Mouse (Mus musculus): Measurements from ENCODE around the gene Tas2r102. TPM values are rescaled to one million over a fixed set of nuclear protein-coding genes. Genes with fewer than 3 reads are reported as not detected.

The Tas2r102 gene
- not detected in 2 replicates for total RNA-seq (2012; rRNA removed)

- H3K9ac ChIP-seq (ENCODE audit: insufficient read depth, low read depth, low read length, poor library complexity, severe bottlenecking): no peak within 1 kb of the TSS
- H3K4me3 ChIP-seq (ENCODE audit: insufficient read depth in 1 of 2, low read depth in 1 of 2, low read length in 2 of 2, poor library complexity in 1 of 2, severe bottlenecking in 1 of 2): no peak within 1 kb of the TSS
- in situ Hi-C loops (cut with MboI; ENCODE audit: low sequenced_read_pairs in 2 of 2, unreplicated experiment in 2 of 2): no loop called here
- no peaks in the 10 kb centered on the region for H3K9me3 ChIP-seq (ENCODE audit: control insufficient read depth, insufficient read depth, low read depth, low read length)
- H3K4me1 ChIP-seq (ENCODE audit: control insufficient read depth in 2 of 2, insufficient read depth in 2 of 2, low read length in 2 of 2, poor library complexity in 1 of 2): peaks cover 0 to 2% of the 10 kb centered on the region in 2 experiments; a peak in 1 of 4 replicates
- no peak for DNase-seq (ENCODE audit: low read depth, low spot score)
- H3K36me3 ChIP-seq (ENCODE audit: control insufficient read depth, insufficient read depth, low read length, poor library complexity, severe bottlenecking): no peaks in the 10 kb centered on the region
- TF ChIP-seq MAFK (IDR thresholded peaks at IDR 0.05; ENCODE audit: insufficient read depth, low read depth, low read length): no peak
- TF ChIP-seq CHD2 (IDR thresholded peaks at IDR 0.05; ENCODE audit: low read depth, low read length): no peak
- TF ChIP-seq HCFC1 (IDR thresholded peaks at IDR 0.05; ENCODE audit: borderline replicate concordance, insufficient read depth, low read length): no peak
- TF ChIP-seq ZNF384 (IDR thresholded peaks at IDR 0.05; ENCODE audit: low read depth, low read length): no peak
- TF ChIP-seq ZC3H11A (IDR thresholded peaks at IDR 0.05; ENCODE audit: borderline replicate concordance, low read depth, low read length): no peak
- H3K27ac ChIP-seq (ENCODE audit: insufficient read depth, low read depth, low read length, poor library complexity, severe bottlenecking): no peak within 1 kb of the TSS
Observed at GRCm38 (mm10) chr6:132761831-132762230, at the start of gene Tas2r102. Gene Tas2r102 (plus strand): TSS chr6:132762131.

- no peaks in the 10 kb centered on the region for H3K36me3 ChIP-seq (ENCODE audit: control insufficient read depth, insufficient read depth, low read length, poor library complexity, severe bottlenecking)
- no peak within 1 kb of the TSS for H3K27ac ChIP-seq (ENCODE audit: insufficient read depth, low read depth, low read length, poor library complexity, severe bottlenecking)
- H3K9ac ChIP-seq (ENCODE audit: insufficient read depth, low read depth, low read length, poor library complexity, severe bottlenecking): no peak within 1 kb of the TSS
- H3K4me3 ChIP-seq (ENCODE audit: insufficient read depth in 1 of 2, low read depth in 1 of 2, low read length in 2 of 2, poor library complexity in 1 of 2, severe bottlenecking in 1 of 2): no peak within 1 kb of the TSS
- in situ Hi-C loops (cut with MboI; ENCODE audit: low sequenced_read_pairs in 2 of 2, unreplicated experiment in 2 of 2): no loop called here
- no peak for DNase-seq (ENCODE audit: low read depth, low spot score)
- TF ChIP-seq ZNF384 (IDR thresholded peaks at IDR 0.05; ENCODE audit: low read depth, low read length): no peak
- no peak for TF ChIP-seq HCFC1 (IDR thresholded peaks at IDR 0.05; ENCODE audit: borderline replicate concordance, insufficient read depth, low read length)
- no peak for TF ChIP-seq CHD2 (IDR thresholded peaks at IDR 0.05; ENCODE audit: low read depth, low read length)
- TF ChIP-seq MAFK (IDR thresholded peaks at IDR 0.05; ENCODE audit: insufficient read depth, low read depth, low read length): no peak
- TF ChIP-seq ZC3H11A (IDR thresholded peaks at IDR 0.05; ENCODE audit: borderline replicate concordance, low read depth, low read length): no peak
- H3K9me3 ChIP-seq (ENCODE audit: control insufficient read depth, insufficient read depth, low read depth, low read length): no peaks in the 10 kb centered on the region
- H3K4me1 ChIP-seq (ENCODE audit: control insufficient read depth in 2 of 2, insufficient read depth in 2 of 2, low read length in 2 of 2, poor library complexity in 1 of 2): no peaks in the 10 kb centered on the region
Observed at GRCm38 (mm10) chr6:132737935-132738334, 24.0 kb upstream of the Tas2r102 start, which contains the start of gene Tas2r115. Gene Tas2r115 (minus strand): TSS chr6:132738035.

GRCm38 (mm10) chr6:132750206-132750605, 11.7 kb upstream of the Tas2r102 start:
- Histone ChIP-seq H3K9me3 (ENCODE audit: control insufficient read depth, insufficient read depth, low read depth, low read length) (no peaks in the 10 kb centered on the region), H3K36me3 (ENCODE audit: control insufficient read depth, insufficient read depth, low read length, poor library complexity, severe bottlenecking) (no peaks in the 10 kb centered on the region), H3K4me3 (ENCODE audit: insufficient read depth in 1 of 2, low read depth in 1 of 2, low read length in 2 of 2, poor library complexity in 1 of 2, severe bottlenecking in 1 of 2) (no peak overlapping the region), H3K27ac (ENCODE audit: insufficient read depth, low read depth, low read length, poor library complexity, severe bottlenecking) (no peak overlapping the region), H3K9ac (ENCODE audit: insufficient read depth, low read depth, low read length, poor library complexity, severe bottlenecking) (no peak overlapping the region), H3K4me1 (ENCODE audit: control insufficient read depth in 2 of 2, insufficient read depth in 2 of 2, low read length in 2 of 2, poor library complexity in 1 of 2) (no peaks in the 10 kb centered on the region)
- TF ChIP-seq ZNF384 (IDR thresholded peaks at IDR 0.05; ENCODE audit: low read depth, low read length) (no peak), HCFC1 (IDR thresholded peaks at IDR 0.05; ENCODE audit: borderline replicate concordance, insufficient read depth, low read length) (no peak), MAFK (IDR thresholded peaks at IDR 0.05; ENCODE audit: insufficient read depth, low read depth, low read length) (no peak), ZC3H11A (IDR thresholded peaks at IDR 0.05; ENCODE audit: borderline replicate concordance, low read depth, low read length) (no peak)
- in situ Hi-C loops (cut with MboI; ENCODE audit: low sequenced_read_pairs in 2 of 2, unreplicated experiment in 2 of 2): no loop called here
- DNase-seq (ENCODE audit: low read depth, low spot score): no peak

- no peaks in the 10 kb centered on the region for H3K4me1 ChIP-seq (ENCODE audit: control insufficient read depth in 2 of 2, insufficient read depth in 2 of 2, low read length in 2 of 2, poor library complexity in 1 of 2)
- H3K36me3 ChIP-seq (ENCODE audit: control insufficient read depth, insufficient read depth, low read length, poor library complexity, severe bottlenecking): no peaks in the 10 kb centered on the region
- DNase-seq (ENCODE audit: low read depth, low spot score): no peak
- TF ChIP-seq CHD2 (IDR thresholded peaks at IDR 0.05; ENCODE audit: low read depth, low read length): no peak
- TF ChIP-seq ZC3H11A (IDR thresholded peaks at IDR 0.05; ENCODE audit: borderline replicate concordance, low read depth, low read length): no peak
- no peak for TF ChIP-seq ZNF384 (IDR thresholded peaks at IDR 0.05; ENCODE audit: low read depth, low read length)
- TF ChIP-seq MAFK (IDR thresholded peaks at IDR 0.05; ENCODE audit: insufficient read depth, low read depth, low read length): no peak
- no peak for TF ChIP-seq HCFC1 (IDR thresholded peaks at IDR 0.05; ENCODE audit: borderline replicate concordance, insufficient read depth, low read length)
- in situ Hi-C loops (cut with MboI; ENCODE audit: low sequenced_read_pairs in 2 of 2, unreplicated experiment in 2 of 2): no loop called here
- H3K27ac ChIP-seq (ENCODE audit: insufficient read depth, low read depth, low read length, poor library complexity, severe bottlenecking): no peak within 1 kb of the TSS
- no peak within 1 kb of the TSS for H3K9ac ChIP-seq (ENCODE audit: insufficient read depth, low read depth, low read length, poor library complexity, severe bottlenecking)
- no peak within 1 kb of the TSS for H3K4me3 ChIP-seq (ENCODE audit: insufficient read depth in 1 of 2, low read depth in 1 of 2, low read length in 2 of 2, poor library complexity in 1 of 2, severe bottlenecking in 1 of 2)
- H3K9me3 ChIP-seq (ENCODE audit: control insufficient read depth, insufficient read depth, low read depth, low read length): no peaks in the 10 kb centered on the region
Observed at GRCm38 (mm10) chr6:132754430-132754829, 7.5 kb upstream of the Tas2r102 start, which contains the start of gene Tas2r124. Gene Tas2r124 (plus strand): TSS chr6:132754730.

GRCm38 (mm10) chr6:132778062-132778461, 16.1 kb downstream of the Tas2r102 start, which contains the start of gene Tas2r136:
Gene Tas2r136 (minus strand): TSS chr6:132778162.
- Histone ChIP-seq H3K36me3 (ENCODE audit: control insufficient read depth, insufficient read depth, low read length, poor library complexity, severe bottlenecking) (no peaks in the 10 kb centered on the region), H3K4me3 (ENCODE audit: insufficient read depth in 1 of 2, low read depth in 1 of 2, low read length in 2 of 2, poor library complexity in 1 of 2, severe bottlenecking in 1 of 2) (no peak within 1 kb of the TSS), H3K9ac (ENCODE audit: insufficient read depth, low read depth, low read length, poor library complexity, severe bottlenecking) (no peak within 1 kb of the TSS), H3K9me3 (ENCODE audit: control insufficient read depth, insufficient read depth, low read depth, low read length) (no peaks in the 10 kb centered on the region), H3K4me1 (ENCODE audit: control insufficient read depth in 2 of 2, insufficient read depth in 2 of 2, low read length in 2 of 2, poor library complexity in 1 of 2) (no peaks in the 10 kb centered on the region), H3K27ac (ENCODE audit: insufficient read depth, low read depth, low read length, poor library complexity, severe bottlenecking) (no peak within 1 kb of the TSS)
- DNase-seq (ENCODE audit: low read depth, low spot score): no peak
- in situ Hi-C loops (cut with MboI; ENCODE audit: low sequenced_read_pairs in 2 of 2, unreplicated experiment in 2 of 2): no loop called here
- TF ChIP-seq ZNF384 (IDR thresholded peaks at IDR 0.05; ENCODE audit: low read depth, low read length) (no peak), ZC3H11A (IDR thresholded peaks at IDR 0.05; ENCODE audit: borderline replicate concordance, low read depth, low read length) (no peak), CHD2 (IDR thresholded peaks at IDR 0.05; ENCODE audit: low read depth, low read length) (no peak), MAFK (IDR thresholded peaks at IDR 0.05; ENCODE audit: insufficient read depth, low read depth, low read length) (no peak), HCFC1 (IDR thresholded peaks at IDR 0.05; ENCODE audit: borderline replicate concordance, insufficient read depth, low read length) (no peak)

All from ES-E14 (cell line).